Mouse (Mus musculus) stomach, postnatal 0 days (tissue): ENCODE measurements around the gene Nfrkb.

Experiments used
- CTCF ChIP-seq: IDR thresholded peaks from 2 replicates; pipeline ENCODE4 v1.5.1; 2016; ENCODE audit warnings: antibody characterized with exemption, low read depth, mild to moderate bottlenecking, moderate library complexity
- EP300 ChIP-seq: optimal IDR thresholded peaks from 2 replicates; pipeline ENCODE3; 2016; ENCODE audit warnings: antibody characterized with exemption

- no peak for TF ChIP-seq CTCF
- no peak for TF ChIP-seq EP300
Observed at GRCm38 (mm10) chr9:31387206-31387605, 1.2 kb downstream of the Nfrkb start.
